Mouse (Mus musculus) adrenal gland, postnatal 36 days (tissue): ENCODE data around the gene Gm21874. TPM values are rescaled to one million over a fixed set of nuclear protein-coding genes. Genes with fewer than 3 reads are reported as not detected.
"Not testable (repeated sequence)": the region's sequence is repeated elsewhere in the genome, so short reads cannot be mapped to it uniquely, and the experiment has no call there.

Source experiments
- DNase-seq, 2 experiments: peaks; one replicate each; pipeline ENCODE4 v3.0.0; 2021; ENCODE audit warnings: mixed read lengths in 1 of 2
- long read RNA-seq, 2 experiments: library from polyadenylated mRNA; stranded (forward); transcript quantifications; one replicate each; pipeline ENCODE4 v2.0.0; 2021; ENCODE audit warnings: borderline sequencing depth in 2 of 2
- total RNA-seq, 2 experiments: library from RNA; stranded (reverse); gene quantifications; 2 replicates each; pipeline ENCODE4 v1.2.3; 2021

The Gm21874 gene
- total RNA-seq, result not detected
- long read RNA-seq, experiment 1, result 0 reads
- long read RNA-seq, experiment 2, result 0 reads

- not testable (repeated sequence) for DNase-seq
These were observed at the start of gene Gm21874 for GRCm38 (mm10) chrY:9416048-9416447. Gene Gm21874 (minus strand): TSS chrY:9416148.

Other genes with a start within 250 kb of the Gm21874 start
- gene Gm21721, start 214.0 kb downstream of the Gm21874 start, total RNA-seq, result not detected
- gene Gm21812, start 69.0 kb downstream of the Gm21874 start, total RNA-seq, result not detected